Mouse (Mus musculus): ENCODE measurements around the gene Ank2.

GRCm38 (mm10) chr3:127097745-127098144, 401.4 kb downstream of the Ank2 start:
- no peak for TF ChIP-seq GATA1 (IDR thresholded peaks at IDR 0.05; ENCODE audit: low read length)
- TF ChIP-seq TAL1 (IDR thresholded peaks at IDR 0.05; ENCODE audit: low read length), result no peak
